Mouse (Mus musculus): ENCODE measurements at regions not wholly inside any gene's neighbourhood (a gene's known extent, or its start where the extent isn't known, plus 50 kb on each side); places are given as distances from the start of the nearest gene placed in this dataset.

DNA sequence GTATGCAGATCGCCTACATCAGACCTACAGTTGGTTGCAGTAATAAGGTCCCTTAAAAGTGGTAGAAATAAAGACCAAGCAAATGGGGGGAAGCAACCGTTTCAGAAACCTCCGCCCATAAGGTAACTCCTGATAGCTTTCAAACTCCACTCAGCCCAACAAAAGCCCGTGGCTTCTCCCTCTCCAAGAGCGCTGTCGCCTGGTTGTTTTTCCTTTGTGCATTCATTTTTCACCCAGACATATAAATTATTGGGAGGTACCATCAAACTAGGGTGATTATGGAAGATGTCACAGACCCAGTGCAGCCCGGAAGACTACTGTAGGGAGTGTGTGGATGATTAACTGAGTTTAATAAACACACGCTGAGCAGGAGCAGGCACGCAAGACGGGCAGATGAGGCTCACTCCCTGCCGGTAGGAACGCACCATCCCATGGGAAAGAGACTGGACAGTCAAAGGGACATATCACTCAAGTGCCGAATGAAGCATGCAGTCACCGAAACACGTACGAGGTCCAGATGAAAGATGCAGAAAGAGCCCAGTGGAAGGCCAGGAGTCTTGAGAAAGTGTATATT, 189.8 kb downstream of the Nr2f2 start:
- TF ChIP-seq POLR2A (IDR thresholded peaks at IDR 0.05; ENCODE audit: low read depth, low read length) (no peak), CTCF (IDR thresholded peaks at IDR 0.05; ENCODE audit: borderline replicate concordance, insufficient read depth, low read length) (no peak)

All from embryonic fibroblast, embryonic 13.5 days (primary cell).